Mouse (Mus musculus) heart, adult 2 months (tissue): ENCODE measurements at regions not wholly inside any gene's neighbourhood (a gene's known extent, or its start where the extent isn't known, plus 50 kb on each side); places are given as distances from the start of the nearest gene placed in this dataset.

ENCODE experiments used
- DNase-seq, 2 experiments: peaks; one replicate each; pipeline ENCODE4 v3.0.0; 2021
- H3K27ac ChIP-seq: fragments of 200-600 bp; 2 replicates; pipeline ENCODE4 v1.8.1; 2022
- H3K27me3 ChIP-seq: fragments of 200-500 bp; 2 replicates; pipeline ENCODE4 v1.6.1; 2012; ENCODE audit warnings: mild to moderate bottlenecking, low read length, inconsistent platforms, mixed read lengths; ENCODE audit not compliant: control insufficient read depth, insufficient read depth
- H3K36me3 ChIP-seq: fragments of 200-500 bp; 2 replicates; pipeline ENCODE4 v1.6.1; 2012; ENCODE audit warnings: low read length, inconsistent platforms; ENCODE audit not compliant: control insufficient read depth, insufficient read depth
- H3K4me1 ChIP-seq: fragments of 200-500 bp; 2 replicates; pipeline ENCODE4 v1.6.1; 2011; ENCODE audit warnings: low read length; ENCODE audit not compliant: control insufficient read depth, insufficient read depth
- H3K4me3 ChIP-seq: fragments of 200-600 bp; 2 replicates; pipeline ENCODE4 v1.8.1; 2022
- H3K79me2 ChIP-seq: fragments of 200-500 bp; replicated peaks from 2 replicates; pipeline ENCODE4 v1.6.1; 2012; ENCODE audit warnings: mild to moderate bottlenecking, inconsistent platforms, low read length, moderate library complexity, mixed read lengths; ENCODE audit not compliant: control insufficient read depth, insufficient read depth
- H3K9ac ChIP-seq: fragments of 200-500 bp; 2 replicates; pipeline ENCODE4 v1.6.1; 2012; ENCODE audit warnings: low read depth, mild to moderate bottlenecking, control low read depth, inconsistent platforms, low read length, mixed read lengths
- CTCF ChIP-seq: fragments of 200-600 bp; IDR thresholded peaks from 2 replicates; pipeline ENCODE4 v1.8.1; 2022; ENCODE audit warnings: antibody characterized with exemption, mild to moderate bottlenecking, moderate library complexity
- EP300 ChIP-seq: fragments of 200-500 bp; IDR thresholded peaks from 2 replicates; pipeline ENCODE4 v1.6.1; 2011; ENCODE audit warnings: low read depth, low read length, control low read depth; ENCODE audit not compliant: insufficient read depth
- POLR2A ChIP-seq: fragments of 200-500 bp; IDR thresholded peaks from 2 replicates; pipeline ENCODE4 v1.6.1; 2011; ENCODE audit warnings: mild to moderate bottlenecking, low read depth, low read length, control low read depth; ENCODE audit not compliant: insufficient read depth
- WGBS: fragments of 180-500 bp; shearing (Covaris S2); methylation state at CpG from one replicate; pipeline ENCODE4 v1.1.7; 2018; 5-methylcytosine and 5-hydroxymethylcytosine counted together
- intact Hi-C: fragments of 180-260 bp; cut with DNase I; formaldehyde crosslinking; loops from one replicate; pipeline ENCODE4 v1.15.1; 2025

DNA sequence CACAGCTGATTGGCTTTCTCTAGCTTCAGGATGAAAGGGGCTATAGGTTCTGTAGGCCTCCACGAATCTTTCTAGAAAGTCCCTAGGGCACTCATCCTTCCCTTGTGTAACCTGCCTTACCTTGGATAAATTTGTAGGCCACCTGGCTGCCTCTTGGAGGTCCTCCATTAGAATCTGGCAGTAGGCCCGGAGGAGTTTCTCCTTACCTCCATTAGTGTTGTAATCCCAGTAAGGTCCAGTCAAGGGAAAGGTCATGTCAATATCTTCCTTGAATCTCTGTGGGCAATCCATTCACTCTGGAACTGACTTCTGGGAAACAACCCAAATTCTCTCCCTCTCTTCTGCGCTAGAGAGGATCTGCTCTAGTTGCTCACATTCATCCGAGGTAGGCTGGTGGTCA lies 616.1 kb upstream of the Arrdc3 start:
- Histone ChIP-seq H3K79me2 (no peaks in the 10 kb centered on the region), H3K4me1 (no peaks in the 10 kb centered on the region), H3K36me3 (no peaks in the 10 kb centered on the region), H3K9ac (no peak overlapping the region), H3K4me3 (no peak overlapping the region), H3K27ac (no peak overlapping the region), H3K27me3 (no peaks in the 10 kb centered on the region)
- intact Hi-C loops: no loop called here
- TF ChIP-seq POLR2A (no peak), CTCF (no peak), EP300 (no peak)
- 88% methylated on average over 4 of the region's 4 CpGs for WGBS
- no peak for DNase-seq

DNA sequence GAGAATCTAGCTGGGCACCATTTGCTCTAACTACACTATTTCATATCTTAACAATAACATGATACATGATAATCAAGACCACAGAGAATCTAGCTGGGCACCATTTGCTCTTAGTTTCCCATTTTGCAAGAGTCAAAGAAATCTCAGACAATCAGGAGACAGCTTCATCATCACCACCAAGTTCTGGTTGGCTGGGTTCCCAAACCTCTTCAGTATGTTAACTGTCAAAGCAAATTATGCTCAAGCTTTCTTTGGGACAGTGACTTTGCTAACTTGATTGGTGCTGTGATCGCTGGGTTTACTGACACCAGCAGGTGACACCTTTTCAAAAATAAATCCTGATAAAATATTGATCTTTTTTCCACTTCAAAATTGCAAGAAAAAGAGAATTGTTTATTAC lies 609.2 kb upstream of the Arrdc3 start:
- WGBS: 63% methylated on average over 1 of the region's 1 CpGs
- Histone ChIP-seq H3K79me2 (no peaks in the 10 kb centered on the region), H3K27ac (no peak overlapping the region), H3K27me3 (no peaks in the 10 kb centered on the region), H3K4me1 (no peaks in the 10 kb centered on the region), H3K4me3 (no peak overlapping the region), H3K36me3 (no peaks in the 10 kb centered on the region), H3K9ac (no peak overlapping the region)
- no peak for TF ChIP-seq CTCF
- TF ChIP-seq EP300: no peak
- TF ChIP-seq POLR2A: no peak
- intact Hi-C loops: no loop called here
- DNase-seq: no peak

DNA sequence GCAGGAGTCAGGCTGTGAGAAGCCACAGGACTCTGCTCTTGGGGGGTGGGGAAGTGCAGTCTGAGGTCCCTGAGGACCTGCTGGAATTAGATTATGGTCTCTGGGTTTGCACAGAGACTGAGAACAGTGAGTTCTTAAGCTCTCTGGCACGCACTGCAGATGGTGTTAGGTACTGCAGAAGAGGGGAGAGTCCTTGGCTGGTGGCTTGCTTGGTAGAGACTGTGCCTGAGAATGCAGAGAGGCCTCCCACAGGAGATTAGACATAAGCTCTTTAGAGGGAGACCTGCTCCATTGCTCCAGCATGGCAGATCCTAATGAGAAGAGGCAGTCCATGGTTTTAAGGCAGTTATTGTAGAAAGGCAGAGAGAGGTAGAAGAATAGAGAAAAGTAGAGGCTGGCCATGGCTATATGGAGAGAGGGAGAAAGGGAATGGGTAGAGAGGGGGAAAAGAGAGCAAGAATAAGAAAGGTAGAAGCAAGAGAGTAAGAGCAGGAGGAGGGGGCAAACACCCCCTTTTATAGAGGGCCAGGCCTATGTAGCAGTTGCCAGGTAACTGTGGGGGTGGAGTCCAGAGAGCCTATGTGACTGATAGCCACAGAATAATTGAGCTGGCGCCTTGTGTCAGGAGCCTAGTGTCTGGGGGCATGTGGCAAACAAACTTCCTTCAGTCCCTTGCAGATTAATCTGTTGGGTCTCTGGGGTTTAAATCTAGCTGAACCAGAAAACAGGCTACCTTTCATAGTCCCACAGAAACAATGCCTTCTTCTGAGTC lies 591.3 kb upstream of the Arrdc3 start:
- 49% methylated on average over 2 of the region's 2 CpGs for WGBS
- TF ChIP-seq EP300: no peak
- TF ChIP-seq CTCF: no peak
- TF ChIP-seq POLR2A: no peak

DNA sequence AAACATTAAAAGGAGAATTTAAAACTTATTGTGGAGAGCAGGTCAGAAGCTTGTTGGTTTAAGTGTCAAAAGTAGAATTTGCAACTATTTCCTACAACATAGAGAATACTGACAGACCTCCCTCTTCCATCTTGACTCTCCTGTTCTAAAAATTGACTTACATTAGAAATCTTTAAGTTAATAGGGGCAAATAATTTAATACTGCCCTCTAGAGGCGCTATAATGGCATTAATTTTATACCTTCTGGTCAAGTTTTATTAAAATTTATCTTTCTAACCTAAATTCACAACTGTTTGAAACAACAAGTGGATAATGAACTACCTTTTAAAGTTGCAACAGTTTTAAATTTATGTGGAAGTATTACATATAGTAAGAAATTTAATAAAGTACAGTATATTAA lies 587.5 kb upstream of the Arrdc3 start:
- TF ChIP-seq CTCF (peak; percentile 34), EP300 (no peak)
- Histone ChIP-seq H3K27ac (no peak overlapping the region), H3K4me1 (no peaks in the 10 kb centered on the region), H3K4me3 (no peak overlapping the region), H3K27me3 (no peaks in the 10 kb centered on the region), H3K9ac (no peak overlapping the region), H3K36me3 (no peaks in the 10 kb centered on the region), H3K79me2 (no peaks in the 10 kb centered on the region)
- DNase-seq: no peak
- 12% methylated on average over 1 of the region's 1 CpGs for WGBS
- intact Hi-C loops: no loop called here

More for the DNA sequence above, 591.3 kb upstream of the Arrdc3 start:
- Histone ChIP-seq H3K27me3 (no peaks in the 10 kb centered on the region), H3K27ac (no peak overlapping the region), H3K79me2 (no peaks in the 10 kb centered on the region), H3K9ac (no peak overlapping the region), H3K4me3 (no peak overlapping the region), H3K36me3 (no peaks in the 10 kb centered on the region), H3K4me1 (no peaks in the 10 kb centered on the region)
- DNase-seq: no peak
- intact Hi-C loops: no loop called here

DNA sequence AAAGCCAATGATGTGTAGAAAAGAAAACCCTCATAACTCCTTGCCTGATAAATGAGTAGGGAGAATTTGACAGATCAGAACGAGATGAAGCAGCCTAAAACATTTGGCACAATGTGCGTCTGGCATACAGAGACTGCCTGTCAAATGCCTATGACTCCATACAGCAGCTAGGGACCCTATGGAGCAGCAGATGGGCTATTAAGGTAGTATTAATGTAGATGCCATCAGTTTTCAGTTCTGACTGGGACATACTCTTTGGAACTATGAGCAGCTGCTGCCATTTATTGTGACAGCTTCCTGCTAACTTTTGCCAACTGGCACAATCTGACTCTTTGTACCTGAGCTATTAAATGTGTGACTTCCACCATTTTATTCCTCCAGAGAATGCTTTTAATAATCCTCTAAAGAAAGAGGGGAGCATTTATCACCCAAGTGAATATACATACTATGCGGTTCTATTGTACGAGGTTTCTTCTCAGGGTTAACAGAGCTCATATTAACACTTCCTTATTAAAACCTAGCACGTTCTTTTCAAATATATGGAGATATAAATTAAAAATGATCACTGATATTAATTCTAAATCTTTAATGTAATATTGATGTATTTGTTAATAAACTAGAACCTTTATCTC lies 549.0 kb upstream of the Arrdc3 start:
- DNase-seq: no peak
- TF ChIP-seq POLR2A (no peak), EP300 (no peak)
- intact Hi-C loops: no loop called here
- H3K36me3 ChIP-seq: no peaks in the 10 kb centered on the region
- no peaks in the 10 kb centered on the region for H3K4me1 ChIP-seq
- no peak overlapping the region for H3K9ac ChIP-seq
- H3K27me3 ChIP-seq: no peaks in the 10 kb centered on the region
- H3K79me2 ChIP-seq: no peaks in the 10 kb centered on the region
- 74% methylated on average over 5 of the region's 5 CpGs for WGBS
- no peak overlapping the region for H3K4me3 ChIP-seq
- no peak overlapping the region for H3K27ac ChIP-seq

DNA sequence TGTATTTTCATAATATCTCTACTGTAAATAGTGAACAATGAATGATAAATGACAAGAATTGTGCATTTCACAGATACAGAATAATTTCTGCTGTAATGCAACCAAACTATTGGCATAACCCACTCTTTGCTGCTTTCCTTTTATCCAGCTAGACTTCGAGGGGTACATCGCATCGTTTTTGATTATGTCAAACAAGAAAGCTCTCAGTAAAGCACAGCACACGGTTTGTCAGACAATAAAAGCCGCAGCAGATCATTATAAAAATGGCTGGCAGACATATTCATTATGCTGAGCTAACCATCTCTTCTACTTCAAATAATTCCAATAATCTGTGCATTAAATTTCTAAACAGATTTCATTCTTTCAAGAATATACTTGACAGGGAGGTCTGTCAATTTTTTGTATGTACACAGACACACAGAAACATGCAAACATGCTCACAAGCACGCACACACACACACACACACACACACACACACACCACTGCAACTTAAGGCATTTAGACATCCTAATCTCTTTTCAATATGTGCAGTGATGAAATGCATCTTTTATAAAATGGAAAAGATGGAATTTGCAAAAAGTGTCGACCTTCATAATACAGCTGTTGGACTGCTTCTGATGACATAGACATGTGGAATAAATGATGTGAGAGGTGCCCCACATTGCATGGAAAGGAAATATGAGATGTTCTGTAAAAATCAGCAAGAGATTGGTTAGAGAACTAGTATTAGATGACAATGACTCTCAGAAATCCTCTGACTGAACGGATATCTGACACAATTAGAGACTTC lies 548.1 kb upstream of the Arrdc3 start:
- 73% methylated on average over 8 of the region's 8 CpGs for WGBS
- intact Hi-C loops: no loop called here
- no peak for DNase-seq
- Histone ChIP-seq H3K27me3 (no peaks in the 10 kb centered on the region), H3K9ac (no peak overlapping the region), H3K27ac (no peak overlapping the region), H3K4me3 (no peak overlapping the region), H3K79me2 (no peaks in the 10 kb centered on the region), H3K4me1 (no peaks in the 10 kb centered on the region), H3K36me3 (no peaks in the 10 kb centered on the region)
- TF ChIP-seq EP300: no peak
- no peak for TF ChIP-seq POLR2A
- TF ChIP-seq CTCF: no peak
